Mouse (Mus musculus) heart, adult 2 months (tissue): ENCODE measurements around the gene Cgrrf1. TPM values are rescaled to one million over a fixed set of nuclear protein-coding genes. Genes with fewer than 3 reads are reported as not detected.

Experiments
- DNase-seq, 2 experiments: peaks; one replicate each; pipeline ENCODE4 v3.0.0; 2021
- H3K27ac ChIP-seq: fragments of 200-600 bp; 2 replicates; pipeline ENCODE4 v1.8.1; 2022
- H3K27me3 ChIP-seq: fragments of 200-500 bp; 2 replicates; pipeline ENCODE4 v1.6.1; 2012; ENCODE audit warnings: mild to moderate bottlenecking, low read length, inconsistent platforms, mixed read lengths; ENCODE audit not compliant: control insufficient read depth, insufficient read depth
- H3K36me3 ChIP-seq: fragments of 200-500 bp; 2 replicates; pipeline ENCODE4 v1.6.1; 2012; ENCODE audit warnings: low read length, inconsistent platforms; ENCODE audit not compliant: control insufficient read depth, insufficient read depth
- H3K4me1 ChIP-seq: fragments of 200-500 bp; 2 replicates; pipeline ENCODE4 v1.6.1; 2011; ENCODE audit warnings: low read length; ENCODE audit not compliant: control insufficient read depth, insufficient read depth
- H3K4me3 ChIP-seq: fragments of 200-600 bp; 2 replicates; pipeline ENCODE4 v1.8.1; 2022
- H3K79me2 ChIP-seq: fragments of 200-500 bp; replicated peaks from 2 replicates; pipeline ENCODE4 v1.6.1; 2012; ENCODE audit warnings: mild to moderate bottlenecking, inconsistent platforms, low read length, moderate library complexity, mixed read lengths; ENCODE audit not compliant: control insufficient read depth, insufficient read depth
- H3K9ac ChIP-seq: fragments of 200-500 bp; 2 replicates; pipeline ENCODE4 v1.6.1; 2012; ENCODE audit warnings: low read depth, mild to moderate bottlenecking, control low read depth, inconsistent platforms, low read length, mixed read lengths
- CTCF ChIP-seq: fragments of 200-600 bp; IDR thresholded peaks from 2 replicates; pipeline ENCODE4 v1.8.1; 2022; ENCODE audit warnings: antibody characterized with exemption, mild to moderate bottlenecking, moderate library complexity
- EP300 ChIP-seq: fragments of 200-500 bp; IDR thresholded peaks from 2 replicates; pipeline ENCODE4 v1.6.1; 2011; ENCODE audit warnings: low read depth, low read length, control low read depth; ENCODE audit not compliant: insufficient read depth
- POLR2A ChIP-seq: fragments of 200-500 bp; IDR thresholded peaks from 2 replicates; pipeline ENCODE4 v1.6.1; 2011; ENCODE audit warnings: mild to moderate bottlenecking, low read depth, low read length, control low read depth; ENCODE audit not compliant: insufficient read depth
- WGBS: fragments of 180-500 bp; shearing (Covaris S2); methylation state at CpG from one replicate; pipeline ENCODE4 v1.1.7; 2018; 5-methylcytosine and 5-hydroxymethylcytosine counted together
- intact Hi-C: fragments of 180-260 bp; cut with DNase I; formaldehyde crosslinking; loops from one replicate; pipeline ENCODE4 v1.15.1; 2025
- long read RNA-seq: library from polyadenylated mRNA; stranded (forward); transcript quantifications from one replicate; pipeline ENCODE4 v2.0.0, GENCODE M21; 2021
- polyA plus RNA-seq: library from polyadenylated mRNA; depleted of rRNA; stranded (reverse); fragments of >200 nt; gene quantifications from 2 replicates; pipeline ENCODE4 v1.2.3, GENCODE M21; 2012; rRNA removed
- total RNA-seq, 2 experiments: library from RNA; stranded (reverse); gene quantifications; 2 replicates each; pipeline ENCODE4 v1.2.3; 2021

Cgrrf1 gene
- total RNA-seq, result 10 to 100 TPM; 33.5 to 38.5 TPM
- polyA plus RNA-seq, result 20.6 and 30.0 TPM in 2 replicates
- long read RNA-seq, transcript Cgrrf1-204 (2 exons, 419 nt), result minor isoform, 7 of 19 reads
- long read RNA-seq, transcript Cgrrf1-201 (6 exons, 1,324 nt), result major isoform, 10 of 19 reads
- long read RNA-seq, partial matches to known transcripts, result 0 of 19 reads
- long read RNA-seq, other reads (novel, unspliced or antisense), result 2 of 19 reads

DNA sequence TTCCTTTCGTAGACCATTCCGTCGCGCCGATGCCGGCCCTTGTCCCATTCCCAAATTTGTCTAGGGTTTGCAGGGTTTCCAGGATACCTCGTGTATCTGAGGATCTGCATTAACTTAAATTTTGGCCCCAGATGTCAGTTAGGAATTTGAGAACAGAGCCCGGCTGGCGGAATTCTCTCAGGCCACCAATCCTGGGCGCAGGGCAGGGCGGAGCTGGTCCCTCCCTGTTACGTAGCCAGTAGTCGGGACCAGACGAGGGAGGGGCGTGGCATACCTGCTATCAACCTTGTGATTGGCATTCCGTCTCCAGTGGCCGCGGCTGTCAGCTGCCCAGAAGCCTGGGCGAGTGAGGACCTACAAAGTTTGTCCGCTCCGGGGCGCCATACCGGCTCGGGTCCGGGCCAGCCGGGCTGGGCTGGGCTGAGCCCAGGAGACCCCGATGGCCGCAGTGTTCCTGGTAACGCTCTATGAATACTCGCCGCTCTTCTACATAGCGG, at the start of gene Cgrrf1:
Cgrrf1 (plus strand) TSS at position 289 of the 497 bp plus-strand sequence.
- peaks cover 12% of the 10 kb centered on the region for H3K4me1 ChIP-seq
- peak; percentile 95 to 97 for DNase-seq
- H3K79me2 ChIP-seq, result peaks cover 1% of the 10 kb centered on the region; the same call in 1 of the 2 replicates
- H3K27ac ChIP-seq, result peak within 1 kb of the TSS; percentile 87
- H3K4me3 ChIP-seq, result peak within 1 kb of the TSS; percentile 89
- under 1% methylated on average over 32 of the region's 32 CpGs for WGBS
- no peaks in the 10 kb centered on the region for H3K27me3 ChIP-seq
- H3K9ac ChIP-seq, result peak within 1 kb of the TSS; percentile 88
- peak; percentile 91 for TF ChIP-seq POLR2A
- 0 out of 2 replicates have a peak, but pooled peaks have one; percentile 51 for TF ChIP-seq EP300
- TF ChIP-seq CTCF, result peak; percentile 66
- no peaks in the 10 kb centered on the region; the same call in 1 of the 2 replicates for H3K36me3 ChIP-seq
- intact Hi-C loops, result loop anchor here (1.0 to 5.0 kb wide), 2 partner anchors 10 to 255 kb away; partner anchors contain the start of gene Gmfb

DNA sequence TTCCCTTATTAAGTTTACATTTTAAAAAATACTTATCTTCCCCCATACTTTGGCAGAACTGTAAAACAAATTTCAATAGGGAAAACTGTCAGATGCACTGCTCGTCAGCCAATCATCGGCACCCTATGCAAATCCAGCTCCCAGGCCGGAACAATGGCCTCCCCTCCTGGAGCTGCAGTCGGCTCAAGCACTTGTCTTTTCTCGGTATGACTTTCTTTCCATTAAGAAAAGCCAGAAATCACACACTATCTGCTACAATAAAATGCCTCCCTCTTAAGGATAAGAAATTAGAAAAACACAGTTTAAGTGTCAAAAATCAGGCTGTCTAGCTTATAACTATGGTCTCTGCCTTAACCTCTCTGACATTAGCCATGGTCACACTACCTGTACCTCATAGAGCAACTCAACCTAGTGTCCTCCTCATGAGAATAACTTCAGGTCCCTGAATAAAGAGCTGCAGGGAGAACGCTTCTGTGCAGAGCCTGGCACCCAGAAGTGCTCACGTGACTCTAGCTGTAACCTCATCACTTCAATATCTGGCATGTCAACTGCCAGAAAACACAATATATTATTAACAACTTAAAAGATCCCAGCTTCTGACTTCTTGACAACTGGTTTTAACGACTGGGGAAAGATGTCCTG, 49.6 kb upstream of the Cgrrf1 start:
- intact Hi-C loops, result no loop called here
- Histone ChIP-seq H3K4me1 (no peaks in the 10 kb centered on the region; the same call in 1 of the 2 replicates), H3K4me3 (no peak overlapping the region), H3K9ac (no peak overlapping the region), H3K79me2 (peaks cover 5% of the 10 kb centered on the region), H3K27ac (no peak overlapping the region), H3K27me3 (no peaks in the 10 kb centered on the region), H3K36me3 (peaks cover 2% of the 10 kb centered on the region)
- no peak for DNase-seq
- TF ChIP-seq POLR2A (no peak), EP300 (no peak), CTCF (no peak)
- 76% methylated on average over 8 of the region's 8 CpGs for WGBS

GRCm38 (mm10) chr14:46783327-46783926, 48.5 kb upstream of the Cgrrf1 start:
- Histone ChIP-seq H3K27ac (no peak overlapping the region), H3K79me2 (peaks cover 5% of the 10 kb centered on the region), H3K27me3 (no peaks in the 10 kb centered on the region), H3K4me1 (peaks cover 1% of the 10 kb centered on the region; the same call in 1 of the 2 replicates), H3K9ac (no peak overlapping the region), H3K4me3 (no peak overlapping the region), H3K36me3 (peaks cover 2% of the 10 kb centered on the region)
- no peak for TF ChIP-seq EP300
- no peak for TF ChIP-seq CTCF
- TF ChIP-seq POLR2A, result no peak
- DNase-seq, result no peak
- 88% methylated on average over 10 of the region's 10 CpGs for WGBS
- intact Hi-C loops, result no loop called here

- WGBS, result 90% methylated on average over 5 of the region's 5 CpGs
These were observed 46.7 kb upstream of the Cgrrf1 start for GRCm38 (mm10) chr14:46785247-46785646.

GRCm38 (mm10) chr14:46787454-46787786, 44.5 kb upstream of the Cgrrf1 start:
- TF ChIP-seq POLR2A, result no peak
- TF ChIP-seq CTCF, result no peak
- no peak for TF ChIP-seq EP300
- Histone ChIP-seq H3K4me1 (peaks cover 3% of the 10 kb centered on the region; the same call in 1 of the 2 replicates), H3K36me3 (peaks cover 2% of the 10 kb centered on the region), H3K27ac (peak overlapping the region; percentile 74), H3K27me3 (no peaks in the 10 kb centered on the region), H3K4me3 (peak overlapping the region; percentile 83), H3K79me2 (peaks cover 5% of the 10 kb centered on the region), H3K9ac (peak overlapping the region; percentile 87)
- intact Hi-C loops, result loop anchor here (5.0 kb wide), 1 partner anchor 35 kb away; the partner anchor contains the start of gene Gmfb
- no peak for DNase-seq
- WGBS, result under 1% methylated on average over 11 of the region's 11 CpGs

More at GRCm38 (mm10) chr14:46785247-46785646, 46.7 kb upstream of the Cgrrf1 start:
- intact Hi-C loops, result loop anchor here (5.0 kb wide), 1 partner anchor 37 kb away; the partner anchor contains the start of gene Gmfb
- no peak overlapping the region for H3K9ac ChIP-seq
- no peaks in the 10 kb centered on the region for H3K27me3 ChIP-seq
- no peak for DNase-seq
- H3K36me3 ChIP-seq, result peaks cover 2% of the 10 kb centered on the region
- H3K79me2 ChIP-seq, result peaks cover 5% of the 10 kb centered on the region
- TF ChIP-seq EP300 (no peak), CTCF (no peak), POLR2A (no peak)
- peaks cover 3% of the 10 kb centered on the region; the same call in 1 of the 2 replicates for H3K4me1 ChIP-seq
- H3K27ac ChIP-seq, result no peak overlapping the region
- no peak overlapping the region for H3K4me3 ChIP-seq
